Mouse (Mus musculus) left cerebral cortex, adult 6 months (tissue): ENCODE results near the gene Akap6. TPM values are rescaled to one million over a fixed set of nuclear protein-coding genes. Genes with fewer than 3 reads are reported as not detected.

Experiments
- long read RNA-seq, 2 experiments: library from polyadenylated mRNA; unstranded; transcript quantifications; one replicate each; pipeline ENCODE4 v2.0.0; 2019 to 2020
- polyA plus RNA-seq: library from polyadenylated mRNA; unstranded; fragments of <200 nt; fragmentation: Nextera tagmentation; gene quantifications from 2 replicates; pipeline ENCODE4 v1.2.3, GENCODE M21; 2021

Gene Akap6
- polyA plus RNA-seq: 17.0 and 23.2 TPM in 2 replicates
- long read RNA-seq, experiment 1, full-length matches to known transcripts: 3 of 104 reads
- long read RNA-seq, experiment 1, partial matches to known transcripts: 65 of 104 reads
- long read RNA-seq, experiment 1, other reads (novel, unspliced or antisense): 36 of 104 reads
- long read RNA-seq, experiment 2, partial matches to known transcripts: 50 of 96 reads
- long read RNA-seq, experiment 2, other reads (novel, unspliced or antisense): 46 of 96 reads

GRCm38 (mm10) chr12:52699146-52699545, at the start of gene Akap6:
Gene Akap6 (plus strand): TSS chr12:52699383.

Other genes with a start within 250 kb of the Akap6 start
- 32.8 and 44.4 TPM in 2 replicates for gene Arhgap5, start 195.4 kb upstream of the Akap6 start, polyA plus RNA-seq